Mouse (Mus musculus) G1E (cell line): ENCODE results near the gene Dgka.

Source experiments
- CTCF ChIP-seq: IDR thresholded peaks from 2 replicates; pipeline ENCODE4 v1.5.1; 2012; ENCODE audit warnings: low read depth, low read length, inconsistent platforms, mixed read lengths
- GATA1 ChIP-seq: IDR thresholded peaks from 2 replicates; pipeline ENCODE4 v1.6.1; 2012; ENCODE audit warnings: borderline replicate concordance, low read length, inconsistent platforms, mixed read lengths
- GATA2 ChIP-seq: IDR thresholded peaks from 2 replicates; pipeline ENCODE4 v1.6.1; 2012; ENCODE audit warnings: low read depth, low read length, inconsistent platforms, borderline replicate concordance
- POLR2AphosphoS5 ChIP-seq: IDR thresholded peaks from 2 replicates; pipeline ENCODE4 v1.6.1; 2012; ENCODE audit warnings: low read depth, low read length, inconsistent platforms; ENCODE audit not compliant: insufficient replicate concordance
- TAL1 ChIP-seq: conservative IDR thresholded peaks from 2 replicates; pipeline ENCODE4 v1.6.1; 2012; ENCODE audit warnings: low read depth, low read length, inconsistent platforms, mixed read lengths

DNA sequence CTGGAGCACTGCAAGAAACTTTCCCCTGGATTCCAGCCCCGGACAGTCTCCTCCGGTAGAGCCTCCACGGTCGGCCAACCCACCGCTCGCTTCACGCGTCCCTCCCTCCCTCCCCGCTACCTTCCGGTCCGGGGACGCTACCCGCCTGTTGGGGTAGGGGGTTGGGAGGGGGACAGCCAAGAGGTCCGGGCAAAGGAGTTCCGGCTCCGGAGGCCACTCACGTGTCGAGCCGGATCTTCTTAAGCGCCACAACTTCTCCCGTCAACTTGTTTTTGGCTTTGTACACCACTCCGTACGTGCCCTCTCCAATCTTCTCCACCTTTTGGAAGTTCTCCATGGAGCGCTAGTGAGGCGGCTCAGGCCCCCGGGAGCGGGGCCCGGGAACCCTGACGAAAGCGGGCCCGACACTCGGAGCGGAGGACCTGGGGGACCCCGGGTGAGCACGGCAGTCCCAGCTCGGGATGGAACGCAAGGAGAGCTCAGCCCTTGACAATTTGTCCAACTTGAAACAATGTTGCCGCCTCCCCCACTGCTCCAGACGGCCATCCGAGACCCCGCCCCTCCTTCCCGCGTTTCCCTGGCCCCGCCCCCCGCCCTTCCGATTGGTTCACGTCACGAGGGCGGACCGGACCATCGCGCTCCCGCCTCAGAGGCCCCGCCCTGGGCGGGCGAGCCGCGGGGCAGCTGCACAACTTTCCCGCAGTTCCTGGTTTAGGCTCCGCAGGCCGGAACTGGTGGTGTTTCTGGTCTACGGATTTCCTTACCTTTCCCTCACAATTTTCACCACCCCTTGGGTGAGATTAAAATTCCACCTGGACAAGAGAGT lies 40.0 kb downstream of the Dgka start, which contains the start of gene Cdk2:
- TF ChIP-seq CTCF (no peak), TAL1 (no peak), POLR2AphosphoS5 (no peak), GATA1 (no peak), GATA2 (no peak)
